Mouse (Mus musculus): Measurements from ENCODE around the gene Ing4. TPM values are rescaled to one million over a fixed set of nuclear protein-coding genes. Genes with fewer than 3 reads are reported as not detected.

The Ing4 gene
- polyA plus RNA-seq, 1 experiment from 2014 or later, result 77.6 TPM

DNA sequence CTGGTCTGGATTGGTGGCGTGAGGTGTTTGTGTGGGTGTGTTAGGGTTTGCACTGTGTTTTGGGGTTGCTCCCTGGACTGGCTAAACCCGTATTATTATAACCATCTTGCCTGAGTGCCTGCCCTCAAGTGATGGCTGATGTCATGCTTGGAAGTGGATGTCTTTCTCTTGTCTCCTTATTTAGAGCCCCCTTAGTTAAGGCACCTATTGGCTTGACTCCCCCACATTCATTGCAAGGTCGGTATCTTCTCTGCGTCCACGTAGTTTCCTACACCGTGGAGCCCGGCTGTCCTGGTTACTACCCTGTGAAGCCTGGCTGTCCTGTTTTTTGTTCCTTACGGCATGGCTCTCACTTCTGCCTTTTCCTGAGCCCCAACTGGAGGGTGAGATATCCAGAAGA is 58.4 kb downstream of the Ing4 start:
- CTCF ChIA-PET, result no interaction called here
- in situ Hi-C loops (cut with MboI; ENCODE audit: low pct_unique_long_range_greater_than_20kb), result no loop called here
- no peak for TF ChIP-seq CTCF (IDR thresholded peaks at IDR 0.05)
- DNase-seq (ENCODE audit: low read depth, low spot score), result no peak
- ATAC-seq, result no peak
- POLR2A ChIA-PET, result no interaction called here
- H3K27me3 ChIP-seq, result no peaks in the 10 kb centered on the region

- no peak for TF ChIP-seq CTCF (IDR thresholded peaks at IDR 0.05)
- CTCF ChIA-PET, result no interaction called here
- no peaks in the 10 kb centered on the region for H3K27me3 ChIP-seq
- DNase-seq (ENCODE audit: low read depth, low spot score), result no peak
- in situ Hi-C loops (cut with MboI; ENCODE audit: low pct_unique_long_range_greater_than_20kb), result no loop called here
- POLR2A ChIA-PET, result no interaction called here
- ATAC-seq, result no peak
Measured at GRCm38 (mm10) chr6:125098513-125098912, 59.0 kb downstream of the Ing4 start.

Other genes with a start within 250 kb of the Ing4 start
- gene Spsb2, start 231.1 kb upstream of the Ing4 start, polyA plus RNA-seq (2021), result 23.6 TPM
- 1,211 TPM for gene Tpi1, start 225.5 kb upstream of the Ing4 start, polyA plus RNA-seq (2021)
- 130 TPM for gene Usp5, start 210.3 kb upstream of the Ing4 start, polyA plus RNA-seq (2021)
- gene Cdca3, start 210.2 kb upstream of the Ing4 start, polyA plus RNA-seq (2021), result 66.3 TPM
- 0.09 TPM for gene Gnb3, start 199.5 kb upstream of the Ing4 start, polyA plus RNA-seq (2021)
- 15.1 TPM for gene P3h3, start 182.0 kb upstream of the Ing4 start, polyA plus RNA-seq (2021)
- gene Gpr162, start 175.8 kb upstream of the Ing4 start, polyA plus RNA-seq (2021), result 10.3 TPM
- not detected for gene Cd4, start 151.5 kb upstream of the Ing4 start, polyA plus RNA-seq (2021)
- 0.49 TPM for gene Lag3, start 128.1 kb upstream of the Ing4 start, polyA plus RNA-seq (2021)
- gene Ptms, start 119.7 kb upstream of the Ing4 start, polyA plus RNA-seq (2021), result 850 TPM
- 442 TPM for gene Mlf2, start 108.4 kb upstream of the Ing4 start, polyA plus RNA-seq (2021)
- 153 TPM for gene Cops7a, start 74.2 kb upstream of the Ing4 start, polyA plus RNA-seq (2021)
- gene Pianp, start 43.1 kb upstream of the Ing4 start, polyA plus RNA-seq (2021), result 12.9 TPM
- gene Zfp384, start 30.6 kb upstream of the Ing4 start, polyA plus RNA-seq (2021), result 53.0 TPM
- 9.7 TPM for gene Acrbp, start 9.9 kb downstream of the Ing4 start, polyA plus RNA-seq (2021)
- gene Lpar5, start 28.2 kb downstream of the Ing4 start, polyA plus RNA-seq (2021), result not detected
- 198 TPM for gene Chd4, start 56.2 kb downstream of the Ing4 start, polyA plus RNA-seq (2021)
- 65.0 TPM for gene Nop2, start 92.1 kb downstream of the Ing4 start, polyA plus RNA-seq (2021)
- gene Iffo1, start 105.5 kb downstream of the Ing4 start, polyA plus RNA-seq (2021), result 6.2 TPM
- 889 TPM for gene Gapdh, start 126.7 kb downstream of the Ing4 start, polyA plus RNA-seq (2021)
- gene Ncapd2, start 151.9 kb downstream of the Ing4 start, polyA plus RNA-seq (2021), result 73.8 TPM
- gene Mrpl51, start 152.0 kb downstream of the Ing4 start, polyA plus RNA-seq (2021), result 175 TPM
- gene Vamp1, start 175.8 kb downstream of the Ing4 start, polyA plus RNA-seq (2021), result 7.5 TPM
- 18.2 TPM for gene Tapbpl, start 192.1 kb downstream of the Ing4 start, polyA plus RNA-seq (2021)
- 0.33 TPM for gene Cd27, start 197.2 kb downstream of the Ing4 start, polyA plus RNA-seq (2021)
- gene Tuba3a, start 246.3 kb downstream of the Ing4 start, polyA plus RNA-seq (2021), result not detected